Mouse (Mus musculus) megakaryocyte-erythroid progenitor cell, adult 5-6 weeks (primary cell): ENCODE data around the gene Zfp984. TPM values are rescaled to one million over a fixed set of nuclear protein-coding genes. Genes with fewer than 3 reads are reported as not detected.
"Not testable (repeated sequence)": the region's sequence is repeated elsewhere in the genome, so short reads cannot be mapped to it uniquely, and the experiment has no call there.

Source experiments
- ATAC-seq: replicated peaks from 2 replicates; pipeline ENCODE4 v1.8.0; 2016; ENCODE audit warnings: mild to moderate bottlenecking, inconsistent platforms; ENCODE audit not compliant: severe bottlenecking, poor library complexity, low FRiP score, low TSS enrichment
- total RNA-seq, 2 experiments: library from RNA; stranded (forward) in 1 of 2; stranded (reverse) in 1 of 2; fragments of 200-1000, 215-1000 nt in 1 of 2; fragments of >200 nt in 1 of 2; fragmentation: Nextera tagmentation in 1 of 2; gene quantifications; 2 replicates each; pipeline ENCODE4 v1.2.3; 2014 to 2017

Zfp984 gene
- total RNA-seq, 2 experiments from 2014 or later: 44.9 to 71.4 TPM

DNA sequence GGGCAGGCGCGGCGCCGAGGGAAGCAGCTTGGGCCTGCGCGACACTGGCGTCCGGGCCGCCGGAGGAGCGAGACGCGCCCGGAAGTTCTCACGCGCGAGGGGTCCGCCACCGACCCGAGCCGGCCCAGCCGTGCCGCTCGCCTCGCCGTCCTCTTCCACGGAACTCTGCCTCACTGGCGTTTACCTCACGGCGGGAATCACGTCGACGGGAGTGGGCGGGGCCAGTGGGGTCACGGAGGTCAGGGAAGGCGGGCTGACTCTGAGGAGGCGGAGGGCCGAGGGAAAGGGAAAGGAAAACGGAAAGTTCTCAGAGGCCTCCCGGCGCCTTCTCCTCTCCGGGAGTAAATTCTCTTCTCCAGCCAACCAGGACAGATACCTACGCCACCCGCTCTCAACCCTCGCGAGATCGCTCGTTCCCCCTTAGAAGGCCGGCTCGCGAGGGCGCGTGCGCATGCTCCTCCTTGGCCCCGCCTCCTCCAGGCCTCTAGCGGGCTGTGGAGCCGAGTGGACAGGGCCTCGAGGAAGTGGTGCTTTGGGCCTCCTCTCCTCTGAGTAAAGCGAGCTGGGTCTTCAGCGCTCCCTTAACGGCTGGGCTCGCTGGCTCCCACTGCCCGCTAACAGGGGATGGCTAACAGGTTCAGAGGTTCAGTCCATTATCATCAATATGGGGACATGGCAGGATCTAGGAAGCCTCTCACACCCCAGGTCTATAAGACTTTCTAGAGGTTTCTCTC, 70.8 kb downstream of the Zfp984 start:
- not testable (repeated sequence) for ATAC-seq

Other genes starting within 250 kb of the Zfp984 start
- not detected in 2 replicates for gene Zfp979, start 167.3 kb downstream of the Zfp984 start, total RNA-seq (2014; fragmentation: Nextera tagmentation)
- 3.3 and 4.3 TPM in 2 replicates for gene Zfp979, start 167.3 kb downstream of the Zfp984 start, total RNA-seq (2017)
- not detected in 2 replicates for gene Zfp534, start 107.2 kb downstream of the Zfp984 start, total RNA-seq (2014; fragmentation: Nextera tagmentation)
- gene Zfp534, start 107.2 kb downstream of the Zfp984 start, total RNA-seq (2017): not detected in 2 replicates
- 4.2 and 9.7 TPM in 2 replicates for gene Zfp933, start 38.6 kb upstream of the Zfp984 start, total RNA-seq (2014; fragmentation: Nextera tagmentation)
- gene Zfp933, start 38.6 kb upstream of the Zfp984 start, total RNA-seq (2017): 4.2 and 6.4 TPM in 2 replicates
- 48.9 and 75.8 TPM in 2 replicates for gene Miip, start 59.0 kb upstream of the Zfp984 start, total RNA-seq (2014; fragmentation: Nextera tagmentation)
- 30.4 and 36.7 TPM in 2 replicates for gene Miip, start 59.0 kb upstream of the Zfp984 start, total RNA-seq (2017)
- 6.2 and 12.6 TPM in 2 replicates for gene Fv1, start 59.2 kb upstream of the Zfp984 start, total RNA-seq (2014; fragmentation: Nextera tagmentation)
- gene Fv1, start 59.2 kb upstream of the Zfp984 start, total RNA-seq (2017): 10.4 and 21.7 TPM in 2 replicates
- 26.1 and 28.1 TPM in 2 replicates for gene Mfn2, start 94.9 kb upstream of the Zfp984 start, total RNA-seq (2014; fragmentation: Nextera tagmentation)
- gene Mfn2, start 94.9 kb upstream of the Zfp984 start, total RNA-seq (2017): 22.2 and 32.1 TPM in 2 replicates
- gene Plod1, start 127.0 kb upstream of the Zfp984 start, total RNA-seq (2014; fragmentation: Nextera tagmentation): 1.3 and 5.4 TPM in 2 replicates
- gene Plod1, start 127.0 kb upstream of the Zfp984 start, total RNA-seq (2017): 1.8 and 2.9 TPM in 2 replicates
- 22.5 and 23.7 TPM in 2 replicates for gene 2510039O18Rik, start 131.1 kb upstream of the Zfp984 start, total RNA-seq (2014; fragmentation: Nextera tagmentation)
- 21.4 and 27.4 TPM in 2 replicates for gene 2510039O18Rik, start 131.1 kb upstream of the Zfp984 start, total RNA-seq (2017)
- not detected in 2 replicates for gene Nppb, start 176.0 kb upstream of the Zfp984 start, total RNA-seq (2014; fragmentation: Nextera tagmentation)
- not detected in 2 replicates for gene Nppb, start 176.0 kb upstream of the Zfp984 start, total RNA-seq (2017)
- gene Nppa, start 190.9 kb upstream of the Zfp984 start, total RNA-seq (2014; fragmentation: Nextera tagmentation): not detected in 2 replicates
- not detected in 2 replicates for gene Nppa, start 190.9 kb upstream of the Zfp984 start, total RNA-seq (2017)
- gene Clcn6, start 229.0 kb upstream of the Zfp984 start, total RNA-seq (2014; fragmentation: Nextera tagmentation): 5.6 and 6.9 TPM in 2 replicates
- gene Clcn6, start 229.0 kb upstream of the Zfp984 start, total RNA-seq (2017): 2.9 and 4.4 TPM in 2 replicates
- 2.2 and 5.8 TPM in 2 replicates for gene Mthfr, start 229.3 kb upstream of the Zfp984 start, total RNA-seq (2014; fragmentation: Nextera tagmentation)
- 3.3 and 4.0 TPM in 2 replicates for gene Mthfr, start 229.3 kb upstream of the Zfp984 start, total RNA-seq (2017)